Mouse (Mus musculus) neural tube, embryonic 12.5 days (tissue): ENCODE measurements around the gene Sdc4. TPM values are rescaled to one million over a fixed set of nuclear protein-coding genes. Genes with fewer than 3 reads are reported as not detected.

Experiments
- ATAC-seq: fragments of 200-750 bp; cut with Nextera tagmentation; 2 replicates; pipeline ENCODE4 v1.8.0; 2017; ENCODE audit warnings: low read depth, mild to moderate bottlenecking, moderate TSS enrichment, moderate library complexity; ENCODE audit not compliant: low FRiP score
- H3K27ac ChIP-seq: fragments of 300-500 bp; sonication (generic); 2 replicates; pipeline ENCODE4 v1.5.1; 2016
- H3K27me3 ChIP-seq: fragments of 300-500 bp; sonication (generic); replicated peaks from 2 replicates; pipeline ENCODE4 v1.6.1; 2016; ENCODE audit warnings: mild to moderate bottlenecking
- H3K36me3 ChIP-seq: fragments of 300-500 bp; sonication (generic); 2 replicates; pipeline ENCODE4 v1.6.1; 2016; ENCODE audit warnings: mild to moderate bottlenecking
- H3K4me1 ChIP-seq: fragments of 300-500 bp; sonication (generic); 2 replicates; pipeline ENCODE4 v1.6.1; 2016
- H3K4me2 ChIP-seq: fragments of 300-500 bp; sonication (generic); replicated peaks from 2 replicates; pipeline ENCODE4 v1.6.1; 2016; ENCODE audit warnings: mild to moderate bottlenecking
- H3K4me3 ChIP-seq: fragments of 300-500 bp; sonication (generic); 2 replicates; pipeline ENCODE4 v1.5.1; 2016
- H3K9ac ChIP-seq: fragments of 300-500 bp; sonication (generic); 2 replicates; pipeline ENCODE4 v1.6.1; 2016; ENCODE audit warnings: mild to moderate bottlenecking
- H3K9me3 ChIP-seq: fragments of 300-500 bp; sonication (generic); 2 replicates; pipeline ENCODE4 v1.6.1; 2016; ENCODE audit warnings: mild to moderate bottlenecking
- WGBS: fragments of 180-500 bp; shearing (Covaris S2); methylation state at CpG from one replicate; pipeline ENCODE4 v1.1.7; 2016; 5-methylcytosine and 5-hydroxymethylcytosine counted together
- polyA plus RNA-seq: library from polyadenylated mRNA; unstranded; fragments of >200 nt; fragmentation: Nextera tagmentation; extraction: Ambion mirVana; gene quantifications from 2 replicates; pipeline ENCODE4 v1.2.1, GENCODE M21; 2016

The Sdc4 gene
- polyA plus RNA-seq, 1 experiment from 2014 or later, result 9.7 TPM

DNA sequence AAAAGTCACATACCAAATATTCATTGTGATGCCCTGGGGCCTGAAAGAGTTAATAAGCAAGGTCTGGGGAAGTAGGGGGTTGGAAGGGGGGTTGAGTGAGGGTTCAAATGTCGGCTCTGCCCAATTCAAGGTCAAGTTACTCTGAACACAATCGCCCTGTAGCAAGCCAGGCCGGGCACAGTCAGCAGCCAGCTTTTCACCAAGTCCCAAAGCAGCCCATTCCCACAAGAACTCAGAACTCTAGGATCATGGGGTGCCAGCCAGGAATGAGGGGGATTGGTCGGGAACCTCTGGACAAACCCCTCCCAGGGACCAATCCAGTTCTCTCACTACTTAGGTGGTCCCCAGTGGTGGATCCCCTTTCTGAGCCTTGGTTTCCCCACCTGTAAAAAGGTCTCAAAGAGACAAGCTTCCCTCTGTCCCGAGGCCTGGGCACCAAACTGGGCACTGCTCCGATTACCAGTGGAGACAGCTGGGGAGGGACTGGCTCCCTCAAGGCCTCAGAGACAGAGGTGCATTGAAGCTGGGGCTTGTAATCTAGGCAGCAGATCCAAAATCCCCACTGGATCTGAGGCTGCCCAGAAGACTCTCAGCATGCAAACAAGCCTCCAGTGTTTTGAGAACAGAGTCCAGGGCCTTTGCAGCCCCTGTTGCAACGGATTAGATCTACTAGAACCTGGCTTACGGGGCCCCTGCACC is 7.3 kb downstream of the Sdc4 start:
- peaks cover 8% of the 10 kb centered on the region; the same call in 1 of the 2 replicates for H3K4me1 ChIP-seq
- no peak overlapping the region for H3K27ac ChIP-seq
- WGBS, result 29% methylated on average over 8 of the region's 8 CpGs

DNA sequence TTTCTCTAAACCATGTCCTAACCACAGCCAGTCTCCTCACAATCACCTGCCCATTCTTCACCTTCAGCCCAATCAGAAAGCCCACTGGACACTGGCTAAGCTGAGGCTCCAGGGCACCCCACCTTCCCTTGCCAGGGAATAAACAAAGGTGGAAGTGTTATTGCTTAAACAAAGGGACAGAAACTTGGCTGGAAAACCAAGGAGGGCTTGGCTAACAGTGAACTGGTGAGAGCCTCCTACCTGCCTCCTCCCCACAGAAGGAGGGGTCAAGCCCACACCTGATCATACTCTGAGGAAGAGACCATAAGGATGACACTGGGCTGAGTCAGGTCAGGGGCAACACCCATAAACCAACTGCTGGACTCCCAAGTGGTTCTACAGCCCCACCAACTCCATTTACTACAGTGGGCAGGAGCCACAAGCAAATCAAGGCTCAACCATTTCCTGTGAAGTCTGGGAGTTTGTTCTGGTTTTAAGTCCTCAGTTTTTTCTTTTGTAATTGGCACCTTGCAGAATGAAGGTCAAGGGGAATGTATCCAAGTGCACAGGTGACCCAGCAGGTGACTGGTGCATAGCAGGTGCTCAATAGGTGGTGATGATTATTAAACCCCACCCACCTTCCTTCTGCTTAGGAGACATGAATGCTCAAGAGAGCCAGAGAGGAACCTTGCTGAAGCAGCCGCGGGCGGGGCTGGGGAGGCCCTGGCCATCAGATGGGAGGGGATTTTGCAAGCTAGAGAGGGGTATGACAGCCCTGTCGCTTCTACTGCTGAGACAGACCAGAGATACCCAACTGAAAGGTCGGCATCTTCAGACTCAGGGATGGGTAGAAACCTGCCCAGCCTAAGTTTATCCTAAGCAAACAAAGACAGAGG is 8.2 kb downstream of the Sdc4 start:
- no peaks in the 10 kb centered on the region for H3K36me3 ChIP-seq
- peaks cover 8% of the 10 kb centered on the region; the same call in 1 of the 2 replicates for H3K4me1 ChIP-seq
- no peak overlapping the region for H3K4me3 ChIP-seq
- no peaks in the 10 kb centered on the region for H3K9me3 ChIP-seq
- H3K27me3 ChIP-seq, result no peaks in the 10 kb centered on the region; the same call in 1 of the 2 replicates
- no peak for ATAC-seq
- no peak overlapping the region for H3K4me2 ChIP-seq
- 53% methylated on average over 5 of the region's 5 CpGs for WGBS
- no peak overlapping the region for H3K27ac ChIP-seq
- no peak overlapping the region for H3K9ac ChIP-seq

More for the DNA sequence above, 7.3 kb downstream of the Sdc4 start:
- no peak overlapping the region for H3K4me2 ChIP-seq
- peaks cover 3% of the 10 kb centered on the region for H3K27me3 ChIP-seq
- no peaks in the 10 kb centered on the region for H3K36me3 ChIP-seq
- H3K9ac ChIP-seq, result no peak overlapping the region
- H3K9me3 ChIP-seq, result no peaks in the 10 kb centered on the region
- no peak overlapping the region for H3K4me3 ChIP-seq
- ATAC-seq, result no peak

DNA sequence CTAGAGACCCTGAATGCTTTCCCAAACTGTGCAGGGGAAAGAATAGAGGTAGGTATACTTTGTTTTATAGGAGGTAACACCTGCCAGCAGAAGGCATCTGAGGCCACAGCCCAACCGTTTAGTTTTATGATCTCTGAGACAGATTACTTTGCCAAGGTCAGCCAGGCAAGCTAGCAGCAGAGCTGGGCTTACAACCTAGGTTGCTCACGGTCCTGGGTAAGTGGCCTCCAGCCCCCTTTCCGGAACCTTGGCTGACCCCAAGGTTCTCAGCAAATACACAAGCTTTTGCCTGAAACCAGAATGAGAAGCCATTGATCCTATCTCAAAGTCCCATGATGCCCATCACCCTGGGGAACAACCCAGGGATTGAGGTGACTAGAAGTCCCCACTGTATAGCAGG is 9.0 kb downstream of the Sdc4 start:
- ATAC-seq, result no peak
- H3K4me2 ChIP-seq, result no peak overlapping the region
- H3K4me3 ChIP-seq, result no peak overlapping the region
- no peaks in the 10 kb centered on the region for H3K9me3 ChIP-seq
- 64% methylated on average over 3 of the region's 3 CpGs for WGBS
- H3K36me3 ChIP-seq, result no peaks in the 10 kb centered on the region
- H3K27ac ChIP-seq, result no peak overlapping the region
- no peak overlapping the region for H3K9ac ChIP-seq
- no peaks in the 10 kb centered on the region; the same call in 1 of the 2 replicates for H3K27me3 ChIP-seq
- peaks cover 8% of the 10 kb centered on the region; the same call in 1 of the 2 replicates for H3K4me1 ChIP-seq

- no peak for ATAC-seq
These were observed 10.3 kb downstream of the Sdc4 start for GRCm38 (mm10) chr2:164433278-164433895.

GRCm38 (mm10) chr2:164432541-164433191 is 11.0 kb downstream of the Sdc4 start:
- H3K9me3 ChIP-seq, result no peaks in the 10 kb centered on the region
- peaks cover 8% of the 10 kb centered on the region; the same call in 1 of the 2 replicates for H3K4me1 ChIP-seq
- ATAC-seq, result no peak
- H3K27me3 ChIP-seq, result no peaks in the 10 kb centered on the region; the same call in 1 of the 2 replicates
- H3K4me2 ChIP-seq, result no peak overlapping the region
- H3K36me3 ChIP-seq, result no peaks in the 10 kb centered on the region
- 37% methylated on average over 22 of the region's 22 CpGs for WGBS
- no peak overlapping the region for H3K4me3 ChIP-seq
- no peak overlapping the region for H3K9ac ChIP-seq
- H3K27ac ChIP-seq, result no peak overlapping the region

More at GRCm38 (mm10) chr2:164433278-164433895, 10.3 kb downstream of the Sdc4 start:
- Histone ChIP-seq H3K36me3 (no peaks in the 10 kb centered on the region), H3K27ac (no peak overlapping the region), H3K9me3 (no peaks in the 10 kb centered on the region), H3K9ac (no peak overlapping the region), H3K4me2 (no peak overlapping the region), H3K27me3 (no peaks in the 10 kb centered on the region; the same call in 1 of the 2 replicates), H3K4me3 (no peak overlapping the region), H3K4me1 (peaks cover 8% of the 10 kb centered on the region; the same call in 1 of the 2 replicates)
- WGBS, result 91% methylated on average over 9 of the region's 9 CpGs

DNA sequence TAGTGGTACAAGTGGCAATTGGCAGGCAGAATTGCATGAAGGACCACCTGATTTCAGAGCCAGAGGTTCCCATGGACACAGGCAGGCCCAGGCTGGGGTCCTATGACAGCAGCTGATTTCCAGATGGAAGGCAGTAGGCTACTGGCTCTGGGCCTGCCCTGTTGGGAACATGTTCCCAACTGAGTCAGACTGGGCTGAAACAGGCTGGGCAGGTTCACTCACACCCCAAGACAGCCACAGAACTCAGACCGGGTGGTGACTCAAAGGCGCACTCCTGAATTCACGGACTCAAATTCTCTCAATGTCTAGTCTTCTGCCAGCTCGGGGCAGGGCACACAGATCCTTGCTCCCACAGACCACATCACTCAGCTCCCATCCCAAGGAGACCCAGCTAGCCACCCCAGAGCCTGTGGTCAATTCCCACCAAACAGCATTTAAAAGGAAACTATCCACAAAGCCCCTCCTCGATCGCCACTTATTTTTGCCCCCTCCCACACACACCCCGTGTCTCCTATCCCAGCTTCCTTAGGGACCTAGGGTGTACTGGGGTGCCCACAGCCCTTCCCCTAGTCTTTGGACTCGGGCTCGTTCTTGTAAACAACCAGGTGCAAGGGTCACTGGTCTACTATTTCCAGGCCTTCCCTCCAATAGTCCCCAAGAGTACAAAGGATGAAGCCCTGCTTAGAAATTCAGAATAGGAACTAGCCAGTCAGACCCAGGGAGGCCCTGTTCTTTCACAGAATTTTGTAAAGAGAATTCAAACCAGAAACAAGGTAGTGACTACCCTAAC is 11.8 kb downstream of the Sdc4 start:
- WGBS, result 65% methylated on average over 9 of the region's 9 CpGs
- peaks cover 8% of the 10 kb centered on the region; the same call in 1 of the 2 replicates for H3K4me1 ChIP-seq

GRCm38 (mm10) chr2:164430697-164431096 is 13.0 kb downstream of the Sdc4 start:
- Histone ChIP-seq H3K4me1 (peaks cover 8% of the 10 kb centered on the region; the same call in 1 of the 2 replicates), H3K9me3 (no peaks in the 10 kb centered on the region), H3K27me3 (no peaks in the 10 kb centered on the region; the same call in 1 of the 2 replicates), H3K36me3 (no peaks in the 10 kb centered on the region), H3K9ac (no peak overlapping the region), H3K4me3 (no peak overlapping the region), H3K27ac (no peak overlapping the region), H3K4me2 (no peak overlapping the region)
- ATAC-seq, result no peak
- WGBS, result 13% methylated on average over 7 of the region's 7 CpGs

More for the DNA sequence above, 11.8 kb downstream of the Sdc4 start:
- Histone ChIP-seq H3K27ac (no peak overlapping the region), H3K27me3 (no peaks in the 10 kb centered on the region; the same call in 1 of the 2 replicates), H3K4me2 (no peak overlapping the region), H3K9me3 (no peaks in the 10 kb centered on the region), H3K9ac (no peak overlapping the region), H3K4me3 (no peak overlapping the region), H3K36me3 (no peaks in the 10 kb centered on the region)
- ATAC-seq, result no peak

GRCm38 (mm10) chr2:164429881-164430615 is 13.6 kb downstream of the Sdc4 start:
- H3K9ac ChIP-seq, result no peak overlapping the region
- no peaks in the 10 kb centered on the region for H3K27me3 ChIP-seq
- no peak overlapping the region for H3K4me2 ChIP-seq
- H3K36me3 ChIP-seq, result no peaks in the 10 kb centered on the region
- no peak for ATAC-seq
- no peaks in the 10 kb centered on the region for H3K9me3 ChIP-seq
- H3K27ac ChIP-seq, result no peak overlapping the region
- WGBS, result 41% methylated on average over 15 of the region's 15 CpGs
- H3K4me1 ChIP-seq, result peaks cover 8% of the 10 kb centered on the region; the same call in 1 of the 2 replicates
- no peak overlapping the region for H3K4me3 ChIP-seq

GRCm38 (mm10) chr2:164428451-164428850 is 15.2 kb downstream of the Sdc4 start:
- Histone ChIP-seq H3K36me3 (no peaks in the 10 kb centered on the region), H3K27me3 (no peaks in the 10 kb centered on the region), H3K4me3 (no peak overlapping the region), H3K27ac (no peak overlapping the region), H3K9me3 (no peaks in the 10 kb centered on the region), H3K4me2 (no peak overlapping the region), H3K9ac (no peak overlapping the region), H3K4me1 (peaks cover 8% of the 10 kb centered on the region; the same call in 1 of the 2 replicates)
- WGBS, result 35% methylated on average over 5 of the region's 5 CpGs
- ATAC-seq, result no peak

GRCm38 (mm10) chr2:164426952-164427351 is 16.7 kb downstream of the Sdc4 start:
- Histone ChIP-seq H3K4me1 (no peaks in the 10 kb centered on the region), H3K9me3 (no peaks in the 10 kb centered on the region), H3K36me3 (no peaks in the 10 kb centered on the region), H3K4me3 (no peak overlapping the region), H3K27ac (no peak overlapping the region), H3K27me3 (no peaks in the 10 kb centered on the region), H3K9ac (no peak overlapping the region), H3K4me2 (no peak overlapping the region)
- no peak for ATAC-seq
- 87% methylated on average over 5 of the region's 5 CpGs for WGBS
